ENCODE assay signal across 22 mouse cellular contexts in genomic region chr13:114138921-114139320, GRCm38 (mm10).
A peak's percentile ranks its signal among the peaks of the same experiment; 100 is the strongest.
DNase-seq lines count a peak whose midpoint lies in the region; ATAC-seq and TF ChIP-seq lines count a peak whose summit lies in the region.
"Had no signal": no experiment of that assay in that cellular context is flagged by ENCODE, and none has a peak within 500 bp of the region (broad histone marks: within the 10 kb centered on the region; RNA-seq: fewer than 3 reads in every experiment).

No protein-coding gene starts in this region.

- peaks cover 16% of the 10 kb centered on the region for H3K4me1 ChIP-seq in embryonic facial prominence, embryonic 13.5 days
- 0 out of 2 replicates have a peak, but pooled peaks cover 3% of the 10 kb centered on the region for H3K4me1 ChIP-seq in embryonic facial prominence, embryonic 10.5 days
- H3K4me1 ChIP-seq in embryonic facial prominence, embryonic 14.5 days (ENCODE audit: control insufficient read depth, insufficient read depth, low read length) = peaks cover 4% of the 10 kb centered on the region; the same call in 1 of the 2 replicates
- no peaks in the 10 kb centered on the region for H3K4me1 ChIP-seq in liver, postnatal 0 days (ENCODE audit: insufficient read depth)
- H3K4me1 ChIP-seq: neural tube, embryonic 15.5 days had no signal

- no peaks in the 10 kb centered on the region for H3K9me3 ChIP-seq in embryonic facial prominence, embryonic 13.5 days
- H3K9me3 ChIP-seq in embryonic facial prominence, embryonic 10.5 days = no peaks in the 10 kb centered on the region
- H3K9me3 ChIP-seq in embryonic facial prominence, embryonic 14.5 days (ENCODE audit: control insufficient read depth, low read length) = no peaks in the 10 kb centered on the region
- H3K9me3 ChIP-seq in liver, postnatal 0 days (ENCODE audit: low read length) = no peaks in the 10 kb centered on the region
- H3K9me3 ChIP-seq: heart, embryonic 10.5 days; hindbrain, embryonic 12.5 days; neural tube, embryonic 15.5 days had no signal

- H3K36me3 ChIP-seq in embryonic facial prominence, embryonic 13.5 days = no peaks in the 10 kb centered on the region
- no peaks in the 10 kb centered on the region for H3K36me3 ChIP-seq in embryonic facial prominence, embryonic 10.5 days (replicated peaks)
- H3K36me3 ChIP-seq in embryonic facial prominence, embryonic 14.5 days (ENCODE audit: control insufficient read depth, insufficient read depth, low read length) = no peaks in the 10 kb centered on the region
- no peaks in the 10 kb centered on the region for H3K36me3 ChIP-seq in liver, postnatal 0 days (replicated peaks; ENCODE audit: insufficient read depth, low read length)
- H3K36me3 ChIP-seq: heart, embryonic 10.5 days; hindbrain, embryonic 12.5 days; neural tube, embryonic 15.5 days had no signal

- no peak overlapping the region; the same call in 1 of the 2 replicates for H3K27ac ChIP-seq in embryonic facial prominence, embryonic 13.5 days
- H3K27ac ChIP-seq in embryonic facial prominence, embryonic 10.5 days (replicated peaks) = no peak overlapping the region
- no peak overlapping the region for H3K27ac ChIP-seq in embryonic facial prominence, embryonic 14.5 days (replicated peaks; ENCODE audit: low read depth, low read length)
- H3K27ac ChIP-seq in liver, postnatal 0 days (ENCODE audit: low read depth) = no peak overlapping the region
- H3K27ac ChIP-seq: heart, embryonic 10.5 days; hindbrain, embryonic 12.5 days; neural tube, embryonic 15.5 days had no signal

- peak overlapping the region; percentile 11; the same call in 1 of the 2 replicates for H3K4me2 ChIP-seq in embryonic facial prominence, embryonic 13.5 days
- H3K4me2 ChIP-seq in embryonic facial prominence, embryonic 14.5 days (ENCODE audit: low read depth, low read length) = no peak overlapping the region
- H3K4me2 ChIP-seq in liver, postnatal 0 days (ENCODE audit: low read depth, low read length) = no peak overlapping the region
- H3K4me2 ChIP-seq: hindbrain, embryonic 12.5 days; liver, embryonic 11.5 days; neural tube, embryonic 15.5 days had no signal

- DNase-seq in embryonic facial prominence, embryonic 10.5 days (ENCODE audit: low spot score) = no peak
- DNase-seq in layer of hippocampus, adult 9-11 months = peak; percentile 19
- DNase-seq in layer of hippocampus, adult 9-10 months (ENCODE audit: low spot score) = no peak
- peak; percentile 17 for DNase-seq in embryonic facial prominence, embryonic 14.5 days (ENCODE audit: low spot score)
- DNase-seq in left cerebral cortex, adult 9 months (ENCODE audit: low spot score in 2 of 2) = peak; percentile 31 to 42
- no peak for DNase-seq in liver, postnatal 0 days
- DNase-seq in heart, adult 18-20 months = no peak
- DNase-seq: adrenal gland, postnatal 14 days; cerebellum, adult 2 months; heart, postnatal 10 days; kidney, adult 18-20 months; kidney, postnatal 10 days; lung, adult 2 months; lung, postnatal 36 days; right cerebral cortex, postnatal 4 days had no signal

- no peak overlapping the region for H3K9ac ChIP-seq in embryonic facial prominence, embryonic 13.5 days
- H3K9ac ChIP-seq in embryonic facial prominence, embryonic 14.5 days (ENCODE audit: low read depth, low read length) = no peak overlapping the region
- H3K9ac ChIP-seq in liver, postnatal 0 days (replicated peaks) = no peak overlapping the region
- H3K9ac ChIP-seq: hindbrain, embryonic 12.5 days; neural tube, embryonic 15.5 days had no signal

- ATAC-seq in embryonic facial prominence, embryonic 13.5 days (ENCODE audit: insufficient number of reproducible peaks, insufficient read depth, low FRiP score, low TSS enrichment, low read depth) = no peak
- no peak for ATAC-seq in embryonic facial prominence, embryonic 14.5 days (ENCODE audit: low read depth)
- no peak for ATAC-seq in liver, postnatal 0 days
- ATAC-seq: activated CD4-positive, CD25-positive, alpha-beta regulatory T cell, adult 4 months; midbrain, embryonic 16.5 days had no signal

- H3K4me3 ChIP-seq in embryonic facial prominence, embryonic 13.5 days = no peak overlapping the region
- H3K4me3 ChIP-seq in embryonic facial prominence, embryonic 10.5 days = no peak overlapping the region
- H3K4me3 ChIP-seq in embryonic facial prominence, embryonic 14.5 days (ENCODE audit: low read depth, low read length) = no peak overlapping the region
- no peak overlapping the region for H3K4me3 ChIP-seq in liver, postnatal 0 days (ENCODE audit: low read depth, low read length)
- H3K4me3 ChIP-seq: heart, embryonic 10.5 days; hindbrain, embryonic 12.5 days; neural tube, embryonic 15.5 days had no signal

- 46% methylated on average over 8 of the region's 8 CpGs for WGBS in embryonic facial prominence, embryonic 13.5 days
- WGBS in embryonic facial prominence, embryonic 10.5 days = 84% methylated on average over 8 of the region's 8 CpGs
- 59% methylated on average over 8 of the region's 8 CpGs for WGBS in embryonic facial prominence, embryonic 14.5 days
- WGBS in liver, postnatal 0 days (ENCODE audit: insufficient replicate concordance) = 82% methylated on average over 8 of the region's 8 CpGs

- TF ChIP-seq CTCF in liver, postnatal 0 days (IDR thresholded peaks at IDR 0.05; ENCODE audit: low read depth) = no peak

- no peak for TF ChIP-seq EP300 in liver, postnatal 0 days (IDR thresholded peaks at IDR 0.05; ENCODE audit: low read depth)

- no peaks in the 10 kb centered on the region for H3K27me3 ChIP-seq in embryonic facial prominence, embryonic 13.5 days
- no peaks in the 10 kb centered on the region for H3K27me3 ChIP-seq in embryonic facial prominence, embryonic 10.5 days (replicated peaks; ENCODE audit: low read depth, poor library complexity, severe bottlenecking)
- no peaks in the 10 kb centered on the region for H3K27me3 ChIP-seq in embryonic facial prominence, embryonic 14.5 days (replicated peaks; ENCODE audit: control insufficient read depth, insufficient read depth, low read length)
- no peaks in the 10 kb centered on the region for H3K27me3 ChIP-seq in liver, postnatal 0 days (ENCODE audit: insufficient read depth, low read length)
- H3K27me3 ChIP-seq: hindbrain, embryonic 12.5 days; neural tube, embryonic 15.5 days had no signal

Comparison
In these comparisons a context has a peak if more than half of its experiments do, and no peak if none do; other contexts are left out.
1. DNase-seq: peak in layer of hippocampus, adult 9-11 months (single experiment), embryonic facial prominence, embryonic 14.5 days (single experiment) and left cerebral cortex, adult 9 months (2 of 2); none in embryonic facial prominence, embryonic 10.5 days (single experiment), layer of hippocampus, adult 9-10 months (single experiment), liver, postnatal 0 days (single experiment) and heart, adult 18-20 months (0 of 2).